Mouse (Mus musculus) megakaryocyte, embryonic 14.5 days (primary cell): Measurements from ENCODE around the gene Eif2ak1.

Experiments
- FLI1 ChIP-seq: IDR thresholded peaks from 2 replicates; pipeline ENCODE4 v1.6.1; 2012; ENCODE audit warnings: low read length, inconsistent platforms, mixed read lengths
- GATA1 ChIP-seq: IDR thresholded peaks from 3 replicates; pipeline ENCODE4 v1.6.1; 2012; ENCODE audit warnings: mixed read lengths, low read length, inconsistent platforms, borderline replicate concordance

DNA sequence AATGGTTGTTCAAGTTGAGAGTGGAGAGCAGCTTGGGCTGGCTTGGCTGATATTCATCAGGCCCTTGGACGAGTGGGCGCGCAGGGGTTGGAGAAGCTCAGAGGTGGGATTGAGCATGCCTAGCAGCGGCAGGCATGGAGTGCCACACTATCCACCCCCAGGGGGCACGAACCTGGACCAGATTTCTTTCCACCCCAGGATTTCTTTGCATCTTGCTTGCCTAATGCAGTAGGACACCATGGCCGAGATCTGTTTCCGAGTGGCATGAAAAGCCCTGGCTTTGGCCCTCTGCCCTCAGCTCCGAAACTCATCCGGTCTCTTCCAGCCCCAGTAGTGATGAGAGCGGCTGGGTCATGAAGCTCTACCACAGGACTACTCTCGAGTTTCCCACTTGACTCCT lies 115.8 kb downstream of the Eif2ak1 start:
- TF ChIP-seq GATA1 (no peak), FLI1 (no peak)
